Mouse (Mus musculus): ENCODE results near the gene Ero1l. TPM values are rescaled to one million over a fixed set of nuclear protein-coding genes. Genes with fewer than 3 reads are reported as not detected.

Gene Ero1l
- polyA plus RNA-seq, 1 experiment from 2014 or later = 23.7 TPM

DNA sequence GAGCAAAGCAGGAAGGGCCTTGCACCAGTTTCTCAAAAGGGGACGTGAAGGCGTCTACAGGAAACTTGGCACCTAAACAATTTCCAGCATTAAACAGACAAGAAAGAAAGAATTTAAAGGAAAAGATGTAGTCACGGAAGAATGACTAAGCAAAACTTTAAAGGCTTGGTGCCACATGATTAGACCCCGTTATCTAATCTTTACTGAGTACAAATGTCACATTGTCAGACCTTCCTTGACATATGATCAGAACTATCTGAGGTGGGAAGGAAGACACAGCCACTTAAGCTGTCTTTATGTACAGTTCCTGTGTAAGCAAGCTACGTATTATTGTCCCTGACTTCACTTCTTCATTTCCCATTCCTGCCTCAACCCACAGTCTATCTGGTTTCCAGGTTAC lies 3.1 kb upstream of the Ero1l start:
- 0 out of 2 replicates have a peak, but pooled peaks cover 10% of the 10 kb centered on the region for H3K27me3 ChIP-seq
- no peak overlapping the region for H3K4me2 ChIP-seq
- peaks cover 19% of the 10 kb centered on the region for H3K4me1 ChIP-seq
- H3K9me3 ChIP-seq (replicated peaks) = no peaks in the 10 kb centered on the region
- ATAC-seq = no peak
- H3K36me3 ChIP-seq (ENCODE audit: poor library complexity, severe bottlenecking) = no peaks in the 10 kb centered on the region
- H3K4me3 ChIP-seq = no peak overlapping the region
- no peak overlapping the region for H3K27ac ChIP-seq
- H3K9ac ChIP-seq = no peak overlapping the region
- WGBS = 80% methylated on average over 5 of the region's 5 CpGs

DNA sequence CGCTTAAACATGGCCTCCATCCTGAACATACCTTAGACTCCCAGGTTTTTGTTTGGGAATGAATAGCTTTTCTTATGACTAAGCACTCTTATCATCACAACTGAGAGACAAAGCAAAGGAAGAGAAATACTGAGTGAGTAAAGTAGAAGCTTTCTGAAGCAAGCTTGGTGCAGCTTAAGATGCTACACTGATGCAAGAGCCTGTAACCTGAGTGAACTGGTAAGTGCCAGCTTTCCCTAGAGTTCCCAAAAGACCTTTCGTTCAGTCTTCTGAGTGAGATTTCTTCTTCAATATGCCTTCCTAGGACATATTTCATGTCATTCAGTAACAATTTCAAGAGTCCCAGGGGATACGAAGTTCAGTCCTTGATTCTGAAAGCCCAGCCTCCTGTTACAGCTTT lies 2.5 kb upstream of the Ero1l start:
- 82% methylated on average over 3 of the region's 3 CpGs for WGBS
- H3K4me1 ChIP-seq = peaks cover 23% of the 10 kb centered on the region
- no peak overlapping the region for H3K27ac ChIP-seq
- no peak overlapping the region for H3K4me2 ChIP-seq
- no peak overlapping the region for H3K9ac ChIP-seq
- H3K9me3 ChIP-seq (replicated peaks) = no peaks in the 10 kb centered on the region
- no peak overlapping the region for H3K4me3 ChIP-seq
- ATAC-seq = no peak
- no peaks in the 10 kb centered on the region for H3K36me3 ChIP-seq (ENCODE audit: poor library complexity, severe bottlenecking)
- 0 out of 2 replicates have a peak, but pooled peaks cover 10% of the 10 kb centered on the region for H3K27me3 ChIP-seq

DNA sequence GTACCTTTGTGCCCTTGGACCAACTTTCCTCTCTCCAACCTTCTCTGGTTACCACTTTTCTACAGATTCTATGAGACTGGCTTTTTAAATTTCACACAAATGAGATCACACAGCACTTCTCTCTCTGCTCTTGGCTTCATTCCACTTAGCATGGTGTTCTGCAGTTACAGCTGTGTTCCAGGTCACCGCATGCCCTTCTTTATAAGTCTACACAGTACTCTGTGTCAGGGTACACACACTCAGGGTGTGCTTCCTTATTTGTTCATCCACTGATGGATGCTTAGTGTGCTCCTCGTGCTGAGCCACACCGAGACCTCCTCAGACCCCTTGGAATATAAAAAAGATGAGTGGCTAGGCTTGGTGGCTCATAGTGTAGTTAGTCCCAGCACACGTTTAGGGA lies 1.5 kb upstream of the Ero1l start:
- H3K4me1 ChIP-seq = peaks cover 21% of the 10 kb centered on the region
- no peak overlapping the region for H3K27ac ChIP-seq
- no peaks in the 10 kb centered on the region for H3K9me3 ChIP-seq (replicated peaks)
- H3K4me3 ChIP-seq = no peak overlapping the region
- no peak for ATAC-seq
- H3K4me2 ChIP-seq = no peak overlapping the region
- 82% methylated on average over 4 of the region's 4 CpGs for WGBS
- no peaks in the 10 kb centered on the region for H3K36me3 ChIP-seq (ENCODE audit: poor library complexity, severe bottlenecking)
- 0 out of 2 replicates have a peak, but pooled peaks cover 10% of the 10 kb centered on the region for H3K27me3 ChIP-seq
- H3K9ac ChIP-seq = no peak overlapping the region

DNA sequence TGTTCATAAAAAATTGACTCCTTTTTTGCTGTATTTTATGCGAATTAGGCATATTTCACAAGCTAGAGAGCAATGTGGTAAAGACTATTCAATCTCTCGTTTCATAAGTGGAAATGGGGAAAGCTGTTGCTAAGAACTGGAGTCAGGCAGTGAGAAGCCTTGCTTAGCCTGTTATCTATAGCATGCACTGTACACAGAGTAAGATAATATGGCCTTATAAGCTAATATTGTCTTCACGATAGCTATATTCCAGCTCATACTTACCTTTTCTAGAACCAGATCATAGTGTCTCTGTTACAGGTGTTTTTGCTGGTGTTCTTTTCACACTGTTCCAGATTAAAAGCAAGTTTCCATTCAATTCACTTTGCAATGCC lies 653 bp upstream of the Ero1l start:
- H3K4me2 ChIP-seq = no peak overlapping the region; the same call in 1 of the 2 replicates
- H3K4me3 ChIP-seq = peak overlapping the region; percentile 91; the same call in 1 of the 2 replicates
- H3K9ac ChIP-seq = no peak overlapping the region
- no peak overlapping the region for H3K27ac ChIP-seq
- WGBS = 70% methylated on average over 3 of the region's 3 CpGs
- 0 out of 2 replicates have a peak, but pooled peaks cover 10% of the 10 kb centered on the region for H3K27me3 ChIP-seq
- H3K4me1 ChIP-seq = peaks cover 21% of the 10 kb centered on the region
- no peaks in the 10 kb centered on the region for H3K36me3 ChIP-seq (ENCODE audit: poor library complexity, severe bottlenecking)
- no peak for ATAC-seq
- no peaks in the 10 kb centered on the region for H3K9me3 ChIP-seq (replicated peaks)

DNA sequence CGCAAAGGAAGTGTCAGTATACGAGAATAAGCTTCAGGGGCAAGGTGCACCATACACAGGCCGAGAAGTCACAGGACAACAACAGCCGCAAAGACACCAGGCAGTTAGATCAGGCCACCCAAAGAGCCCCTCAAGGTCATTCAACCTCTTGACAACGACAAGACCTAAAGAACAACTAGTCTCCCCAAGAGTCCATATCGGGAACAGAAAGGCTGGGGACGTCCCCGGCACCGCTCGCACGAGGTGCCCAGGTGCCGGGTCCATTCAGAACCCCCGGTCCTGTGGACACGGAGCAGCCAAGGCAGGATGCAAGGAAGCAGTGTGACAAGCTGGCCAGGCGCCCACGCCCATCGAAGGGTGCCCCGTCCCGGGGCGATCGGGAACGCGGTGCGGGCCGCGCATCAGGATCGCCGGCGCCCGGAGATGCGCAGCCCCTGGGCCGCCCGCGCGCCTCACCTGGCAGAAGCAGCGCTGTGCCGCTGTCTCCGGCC lies 605 bp downstream of the Ero1l start:
- H3K4me2 ChIP-seq = peak overlapping the region; percentile 73
- no peaks in the 10 kb centered on the region for H3K36me3 ChIP-seq (ENCODE audit: poor library complexity, severe bottlenecking)
- peak overlapping the region; percentile 91 for H3K4me3 ChIP-seq
- H3K27ac ChIP-seq = peak overlapping the region; percentile 82
- no peaks in the 10 kb centered on the region for H3K9me3 ChIP-seq (replicated peaks)
- no peak; the same call in 1 of the 2 replicates for ATAC-seq
- under 1% methylated on average over 38 of the region's 38 CpGs for WGBS
- peaks cover 21% of the 10 kb centered on the region for H3K4me1 ChIP-seq
- H3K27me3 ChIP-seq = 0 out of 2 replicates have a peak, but pooled peaks cover 10% of the 10 kb centered on the region
- peak overlapping the region; percentile 95 for H3K9ac ChIP-seq

DNA sequence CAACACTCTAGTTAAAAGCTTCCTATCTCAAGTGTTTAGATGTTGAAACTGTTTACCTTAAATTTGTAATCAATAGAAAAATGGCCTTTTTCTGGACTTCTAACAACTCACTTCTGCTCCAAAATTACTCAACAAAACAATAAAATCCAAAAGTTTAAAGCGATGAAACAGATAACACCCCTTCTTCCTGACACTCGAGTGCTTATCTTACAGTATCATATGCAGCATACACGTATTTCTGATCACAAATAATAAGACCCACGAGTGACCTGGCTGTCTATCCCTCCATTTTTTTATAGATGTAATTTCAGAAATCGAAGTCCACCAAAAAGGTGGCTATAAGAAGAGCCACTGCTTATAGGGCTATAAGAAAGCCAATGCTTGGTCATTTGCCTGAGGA lies 1.6 kb downstream of the Ero1l start:
- 87% methylated on average over 5 of the region's 5 CpGs for WGBS
- peak overlapping the region; percentile 95 for H3K9ac ChIP-seq
- ATAC-seq = no peak

DNA sequence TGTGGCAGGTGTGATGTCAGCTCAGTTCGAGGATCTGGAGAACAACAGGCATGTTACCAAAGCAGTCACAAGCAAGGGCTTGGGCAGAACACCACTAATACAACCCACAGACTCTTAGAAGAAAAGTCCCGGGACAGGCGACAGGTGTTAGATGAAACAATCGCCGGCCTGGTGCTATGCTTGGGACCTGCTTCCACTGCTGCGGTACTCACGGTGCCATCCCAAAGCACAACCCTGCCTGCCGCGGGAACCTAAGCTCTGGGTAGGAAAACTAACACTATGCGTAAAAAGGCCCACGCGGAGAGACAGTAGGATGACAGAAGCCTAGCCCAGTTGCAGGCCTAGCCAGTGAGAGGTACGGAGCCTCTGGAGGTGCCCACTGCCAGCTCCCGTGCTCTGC lies 8.5 kb downstream of the Ero1l start:
- Histone ChIP-seq H3K4me2 (no peak overlapping the region), H3K9ac (no peak overlapping the region), H3K27me3 (no peaks in the 10 kb centered on the region), H3K4me1 (no peaks in the 10 kb centered on the region; the same call in 1 of the 2 replicates), H3K27ac (no peak overlapping the region), H3K4me3 (no peak overlapping the region), H3K9me3 (replicated peaks) (no peaks in the 10 kb centered on the region), H3K36me3 (ENCODE audit: poor library complexity, severe bottlenecking) (peaks cover 5% of the 10 kb centered on the region; the same call in 1 of the 2 replicates)
- ATAC-seq = no peak
- 95% methylated on average over 14 of the region's 14 CpGs for WGBS

More for the DNA sequence above, 1.6 kb downstream of the Ero1l start:
- peak overlapping the region; percentile 91 for H3K4me3 ChIP-seq
- H3K4me2 ChIP-seq = peak overlapping the region; percentile 73
- no peaks in the 10 kb centered on the region for H3K9me3 ChIP-seq (replicated peaks)
- no peaks in the 10 kb centered on the region for H3K36me3 ChIP-seq (ENCODE audit: poor library complexity, severe bottlenecking)
- 0 out of 2 replicates have a peak, but pooled peaks cover 5% of the 10 kb centered on the region for H3K27me3 ChIP-seq
- H3K4me1 ChIP-seq = peaks cover 21% of the 10 kb centered on the region
- H3K27ac ChIP-seq = no peak overlapping the region

DNA sequence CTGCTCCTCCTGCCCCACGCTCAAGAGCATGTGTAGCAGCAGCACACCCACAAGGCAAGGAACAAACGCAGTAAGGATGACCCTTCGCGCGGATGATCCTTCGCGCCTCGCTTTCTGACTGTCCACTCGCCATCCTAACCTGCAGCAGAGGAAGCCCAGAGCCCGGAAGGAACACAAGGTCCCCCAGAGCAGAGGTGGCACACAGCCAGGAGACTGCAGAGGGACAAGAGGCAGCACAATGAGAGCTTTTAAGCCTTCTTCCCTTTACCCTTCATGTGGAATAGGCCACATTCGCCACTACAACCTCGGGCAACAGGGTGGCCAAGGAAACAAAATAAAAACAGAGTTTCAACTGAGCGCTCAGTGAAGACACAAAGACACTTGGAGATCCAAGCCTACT lies 8.9 kb downstream of the Ero1l start:
- Histone ChIP-seq H3K36me3 (ENCODE audit: poor library complexity, severe bottlenecking) (peaks cover 5% of the 10 kb centered on the region; the same call in 1 of the 2 replicates), H3K4me2 (no peak overlapping the region), H3K9ac (no peak overlapping the region), H3K4me3 (no peak overlapping the region), H3K9me3 (replicated peaks) (no peaks in the 10 kb centered on the region), H3K27me3 (no peaks in the 10 kb centered on the region), H3K4me1 (no peaks in the 10 kb centered on the region; the same call in 1 of the 2 replicates), H3K27ac (no peak overlapping the region)
- 90% methylated on average over 13 of the region's 13 CpGs for WGBS
- no peak for ATAC-seq

DNA sequence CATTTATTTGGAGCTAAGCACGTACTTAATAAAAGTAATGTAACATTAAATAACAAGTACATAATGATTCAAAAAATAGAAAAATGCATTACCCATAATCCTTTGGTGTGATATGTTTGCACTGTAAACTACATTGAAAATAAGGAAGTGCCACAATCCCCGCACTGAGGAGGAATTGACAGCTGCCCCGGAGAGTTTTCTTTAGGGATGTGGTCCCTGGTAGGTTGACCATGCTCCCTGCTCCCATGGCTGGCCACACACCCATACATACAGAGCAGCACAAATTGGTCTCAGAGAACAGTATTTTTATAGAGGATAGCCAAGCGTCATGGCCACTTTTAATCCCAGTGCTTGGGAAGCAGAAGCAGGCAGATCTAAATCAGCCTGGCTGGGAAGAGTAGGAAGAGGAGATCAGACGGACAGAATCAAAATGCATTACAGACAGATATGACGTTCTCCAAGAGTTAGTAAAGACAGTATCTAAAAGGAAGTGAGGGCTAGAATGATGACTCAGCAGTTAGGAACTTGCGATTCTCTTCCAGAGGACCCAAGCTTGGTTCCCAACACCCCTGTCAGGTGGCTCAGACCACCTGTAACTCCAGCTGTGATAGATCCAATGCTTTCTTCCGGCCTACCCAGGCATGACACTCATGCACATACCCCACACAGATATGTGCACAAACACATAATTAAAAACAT lies 10.8 kb downstream of the Ero1l start:
- Histone ChIP-seq H3K9me3 (replicated peaks) (no peaks in the 10 kb centered on the region), H3K36me3 (ENCODE audit: poor library complexity, severe bottlenecking) (peaks cover 12% of the 10 kb centered on the region; the same call in 1 of the 2 replicates), H3K4me3 (no peak overlapping the region), H3K9ac (no peak overlapping the region), H3K4me1 (no peaks in the 10 kb centered on the region; the same call in 1 of the 2 replicates), H3K27me3 (no peaks in the 10 kb centered on the region), H3K4me2 (no peak overlapping the region), H3K27ac (no peak overlapping the region)
- 93% methylated on average over 8 of the region's 8 CpGs for WGBS
- no peak for ATAC-seq

DNA sequence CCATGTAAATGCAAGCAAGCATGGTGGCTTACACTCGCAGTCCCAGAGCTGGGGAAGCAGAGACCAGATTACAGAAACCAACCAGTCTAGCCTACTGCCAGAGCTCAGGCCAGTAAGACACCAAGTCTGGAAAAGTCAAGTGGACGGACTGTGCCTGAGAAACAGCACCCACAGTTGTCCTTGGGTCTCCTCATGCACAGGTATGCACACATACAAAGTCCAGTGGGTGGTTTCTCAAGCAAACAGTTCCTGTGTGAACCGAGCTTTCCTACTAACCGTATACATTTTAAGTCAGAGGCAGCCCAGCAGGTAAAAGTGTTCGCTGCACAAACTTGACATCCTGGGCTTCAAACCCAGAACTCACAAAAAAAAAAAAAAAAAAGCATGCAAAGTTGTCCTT lies 12.7 kb downstream of the Ero1l start:
- H3K9ac ChIP-seq = no peak overlapping the region
- H3K4me1 ChIP-seq = no peaks in the 10 kb centered on the region; the same call in 1 of the 2 replicates
- no peaks in the 10 kb centered on the region for H3K9me3 ChIP-seq (replicated peaks)
- 95% methylated on average over 5 of the region's 5 CpGs for WGBS
- H3K27ac ChIP-seq = no peak overlapping the region
- no peaks in the 10 kb centered on the region for H3K27me3 ChIP-seq
- H3K4me2 ChIP-seq = no peak overlapping the region
- peaks cover 19% of the 10 kb centered on the region for H3K36me3 ChIP-seq (ENCODE audit: poor library complexity, severe bottlenecking)
- no peak overlapping the region for H3K4me3 ChIP-seq
- ATAC-seq = no peak

DNA sequence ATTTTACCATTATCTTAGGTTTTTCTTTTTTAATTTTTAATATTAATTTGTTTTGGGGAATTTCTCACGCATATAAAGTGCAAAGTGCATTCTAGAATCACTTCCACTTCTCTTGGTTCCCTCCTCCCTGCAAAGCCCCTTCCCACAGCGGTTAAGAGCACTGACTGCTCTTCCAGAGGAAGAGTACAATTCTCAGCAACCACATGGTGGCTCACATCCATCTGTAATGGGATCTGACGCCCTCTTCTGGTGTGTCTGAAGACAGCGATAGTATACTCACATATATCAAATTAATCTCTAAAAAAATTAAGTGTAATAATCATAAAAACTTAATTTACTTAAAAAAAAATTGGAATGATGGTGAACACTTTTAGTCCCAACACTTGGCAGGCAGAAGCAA lies 14.2 kb downstream of the Ero1l start:
- Histone ChIP-seq H3K4me3 (no peak overlapping the region), H3K4me2 (no peak overlapping the region), H3K27ac (no peak overlapping the region), H3K27me3 (no peaks in the 10 kb centered on the region), H3K9me3 (replicated peaks) (no peaks in the 10 kb centered on the region), H3K4me1 (no peaks in the 10 kb centered on the region), H3K36me3 (ENCODE audit: poor library complexity, severe bottlenecking) (peaks cover 25% of the 10 kb centered on the region), H3K9ac (no peak overlapping the region)
- 63% methylated on average over 4 of the region's 4 CpGs for WGBS
- ATAC-seq = no peak

DNA sequence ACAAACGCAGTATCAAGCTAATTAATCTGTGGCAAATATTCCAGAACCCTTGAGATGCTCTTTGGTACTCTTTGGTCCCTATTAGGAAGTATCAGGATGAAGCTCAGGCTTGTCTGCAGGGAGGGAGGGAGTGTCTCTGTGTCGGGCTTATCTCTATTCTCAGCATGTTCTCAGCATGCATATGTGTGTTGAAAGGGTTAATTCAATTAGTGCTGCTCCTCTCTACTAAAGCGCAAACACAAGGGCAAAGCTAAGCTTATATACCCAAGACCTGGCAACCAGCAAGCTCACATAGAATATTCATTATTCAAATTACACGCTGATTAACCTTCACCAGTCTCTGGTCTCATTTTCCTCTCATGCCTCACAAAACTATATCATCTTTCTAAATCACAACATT lies 14.6 kb downstream of the Ero1l start:
- ATAC-seq = peak; percentile 68

More for the DNA sequence above, 14.6 kb downstream of the Ero1l start:
- Histone ChIP-seq H3K36me3 (ENCODE audit: poor library complexity, severe bottlenecking) (peaks cover 30% of the 10 kb centered on the region), H3K4me2 (no peak overlapping the region), H3K9ac (no peak overlapping the region), H3K4me1 (no peaks in the 10 kb centered on the region), H3K4me3 (no peak overlapping the region), H3K27me3 (no peaks in the 10 kb centered on the region), H3K27ac (no peak overlapping the region), H3K9me3 (replicated peaks) (no peaks in the 10 kb centered on the region)
- 39% methylated on average over 4 of the region's 4 CpGs for WGBS

Measured in forebrain, embryonic 13.5 days (tissue).